19 mouse cellular contexts compared by ENCODE assay signal in genomic region chr7:108985934-108986708, GRCm38 (mm10). TPM values are rescaled to one million over a fixed set of nuclear protein-coding genes. Genes with fewer than 3 reads are reported as not detected.
"Had no signal": no experiment of that assay in that cellular context is flagged by ENCODE, and none has a peak within 500 bp of the region (broad histone marks: within the 10 kb centered on the region; RNA-seq: fewer than 3 reads in every experiment).

No protein-coding gene starts in this region.

- H3K9ac ChIP-seq: kidney, embryonic 15.5 days; liver, embryonic 13.5 days; midbrain, embryonic 13.5 days; neural tube, embryonic 13.5 days; stomach, embryonic 15.5 days had no signal

- H3K27ac ChIP-seq: kidney, embryonic 15.5 days; left cerebral cortex, adult 2 months; liver, embryonic 13.5 days; midbrain, embryonic 10.5 days; midbrain, embryonic 13.5 days; neural tube, embryonic 13.5 days; stomach, embryonic 15.5 days had no signal

- DNase-seq: kidney, adult 8-10 months; kidney, postnatal 10 days; kidney, postnatal 36 days; layer of hippocampus, postnatal 36 days; liver, embryonic 13.5 days; retina, postnatal 1 day; right cerebral cortex, postnatal 25 days; spleen, adult 18-20 months; thymus, postnatal 25 days had no signal

- ATAC-seq: midbrain, embryonic 13.5 days had no signal

- H3K36me3 ChIP-seq: kidney, embryonic 15.5 days; liver, embryonic 13.5 days; midbrain, embryonic 10.5 days; midbrain, embryonic 13.5 days; neural tube, embryonic 13.5 days; stomach, embryonic 15.5 days had no signal

- H3K4me1 ChIP-seq: kidney, embryonic 15.5 days; liver, embryonic 13.5 days; megakaryocyte, embryonic 14.5 days; midbrain, embryonic 10.5 days; midbrain, embryonic 13.5 days; neural tube, embryonic 13.5 days; stomach, embryonic 15.5 days had no signal

- H3K4me2 ChIP-seq: kidney, embryonic 15.5 days; liver, embryonic 13.5 days; midbrain, embryonic 13.5 days; neural tube, embryonic 13.5 days; stomach, embryonic 15.5 days had no signal

- H3K9me3 ChIP-seq: kidney, embryonic 15.5 days; liver, embryonic 13.5 days; megakaryocyte, embryonic 14.5 days; midbrain, embryonic 10.5 days; midbrain, embryonic 13.5 days; neural tube, embryonic 13.5 days; stomach, embryonic 15.5 days had no signal

- H3K4me3 ChIP-seq: kidney, embryonic 15.5 days; left cerebral cortex, adult 2 months; liver, embryonic 13.5 days; megakaryocyte, embryonic 14.5 days; midbrain, embryonic 10.5 days; midbrain, embryonic 13.5 days; myocyte; neural tube, embryonic 13.5 days; stomach, embryonic 15.5 days had no signal

- H3K27me3 ChIP-seq: kidney, embryonic 15.5 days; liver, embryonic 13.5 days; midbrain, embryonic 13.5 days; neural tube, embryonic 13.5 days; stomach, embryonic 15.5 days had no signal

RNA-seq across cellular contexts. Expression of gene Tub, which starts 36.0 kb away (rescaled TPM):
- polyA plus RNA-seq: liver, adult 2 months; myocyte had no signal

RNA-seq across cellular contexts. Expression of gene Nlrp10, which starts 56.1 kb away (rescaled TPM):
- polyA plus RNA-seq: kidney, embryonic 15.5 days; liver, adult 2 months; midbrain, embryonic 10.5 days; midbrain, embryonic 13.5 days; midbrain, embryonic 16.5 days; neural tube, embryonic 13.5 days had no signal
